ENCODE assay signal across 17 mouse cellular contexts in genomic region chr8:77446294-77446693, GRCm38 (mm10).
"Had no signal": no experiment of that assay in that cellular context is flagged by ENCODE, and none has a peak within 500 bp of the region (broad histone marks: within the 10 kb centered on the region; RNA-seq: fewer than 3 reads in every experiment).

No protein-coding gene starts in this region.

- H3K4me2 ChIP-seq: limb, embryonic 13.5 days; liver, embryonic 12.5 days; liver, embryonic 15.5 days; lung, embryonic 15.5 days; midbrain, embryonic 11.5 days had no signal

- ATAC-seq: liver, embryonic 12.5 days had no signal

- H3K9ac ChIP-seq: limb, embryonic 13.5 days; liver, embryonic 12.5 days; liver, embryonic 15.5 days; lung, embryonic 15.5 days had no signal

- H3K4me3 ChIP-seq: layer of hippocampus, adult 2 months; limb, embryonic 10.5 days; limb, embryonic 13.5 days; liver, embryonic 12.5 days; liver, embryonic 15.5 days; lung, embryonic 15.5 days had no signal

- H3K27me3 ChIP-seq: limb, embryonic 13.5 days; liver, embryonic 12.5 days; liver, embryonic 15.5 days; lung, embryonic 15.5 days had no signal

- H3K9me3 ChIP-seq: liver, embryonic 12.5 days; liver, embryonic 15.5 days had no signal

- DNase-seq: kidney, adult 18-20 months; layer of hippocampus, adult 9-11 months; liver; lung, adult 18-20 months; lung, postnatal 10 days; lung, postnatal 36 days; midbrain, embryonic 14.5 days; retina, postnatal 1 day; thymus, adult 18-20 months; thymus, postnatal 36 days had no signal

- H3K4me1 ChIP-seq: limb, embryonic 13.5 days had no signal

- H3K27ac ChIP-seq: layer of hippocampus, adult 2 months; limb, embryonic 10.5 days; limb, embryonic 13.5 days; liver, embryonic 12.5 days; liver, embryonic 15.5 days; lung, embryonic 15.5 days had no signal
